Mouse (Mus musculus): ENCODE data around the gene Dll1.

DNA sequence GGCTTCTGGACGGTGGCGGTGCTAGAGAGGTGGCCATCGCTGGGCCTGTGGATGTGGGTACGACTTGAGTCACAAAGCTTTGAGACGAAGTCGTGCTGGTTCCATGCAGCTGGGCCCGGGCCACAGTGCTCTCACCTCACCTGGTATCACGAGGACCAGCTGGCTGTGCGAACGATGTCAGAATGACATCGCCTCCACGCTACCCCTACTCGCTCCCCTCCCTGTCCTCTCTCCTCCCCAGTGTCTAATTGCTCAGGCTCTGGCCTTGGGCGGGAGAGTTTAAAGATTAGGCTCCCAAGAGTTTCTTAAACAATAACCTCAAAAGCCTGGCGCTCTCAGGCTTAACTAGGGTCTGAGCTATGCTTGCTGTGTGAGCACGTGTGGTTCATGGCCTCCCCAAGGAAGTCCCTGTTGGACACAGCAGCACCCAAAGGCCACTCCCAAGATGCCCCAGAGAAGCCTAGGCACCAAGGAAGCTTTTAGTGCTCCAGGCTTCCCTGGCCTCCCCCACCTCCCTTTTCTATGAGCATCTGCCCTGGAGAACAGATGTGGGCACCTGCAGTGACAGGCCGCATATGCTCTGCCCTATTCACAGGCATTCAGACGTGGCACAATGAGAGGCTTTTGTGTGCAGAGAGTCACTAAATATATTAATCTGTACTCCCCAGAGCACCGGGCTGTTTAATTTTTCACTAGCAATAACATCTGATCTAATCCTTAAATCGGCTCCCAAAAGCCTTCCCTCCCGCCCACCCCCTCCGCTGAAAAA, 4.6 kb upstream of the Dll1 start:
- TF ChIP-seq TCF12 (IDR thresholded peaks at IDR 0.05; ENCODE audit: insufficient read depth, poor library complexity, severe bottlenecking) (no peak), POLR2AphosphoS2 (IDR thresholded peaks at IDR 0.05; ENCODE audit: insufficient read length, low read depth) (no peak), POLR2A (IDR thresholded peaks at IDR 0.05; ENCODE audit: insufficient read length, low read depth) (no peak), CEBPB (IDR thresholded peaks at IDR 0.05; ENCODE audit: insufficient read depth, poor library complexity, severe bottlenecking) (no peak)

Data from myocyte (in vitro differentiated cells).